Mouse (Mus musculus) ES-Bruce4 (cell line): Measurements from ENCODE around the gene Cnot3.

Experiments used
- CTCF ChIP-seq: IDR thresholded peaks from one replicate; pipeline ENCODE4 v1.8.1; 2011; ENCODE audit warnings: low read depth, low read length
- EP300 ChIP-seq: IDR thresholded peaks from 2 replicates; pipeline ENCODE4 v1.6.1; 2011; ENCODE audit warnings: low read depth, low read length; ENCODE audit not compliant: insufficient read depth
- POLR2A ChIP-seq: IDR thresholded peaks from one replicate; pipeline ENCODE4 v1.8.1; 2011; ENCODE audit warnings: low read length; ENCODE audit not compliant: insufficient read depth

GRCm38 (mm10) chr7:3646188-3646587 lies 1.1 kb downstream of the Cnot3 start:
- no peak for TF ChIP-seq POLR2A
- TF ChIP-seq EP300 = no peak
- TF ChIP-seq CTCF = no peak
